Mouse (Mus musculus) spleen, adult 2 months (tissue): ENCODE measurements at regions not wholly inside any gene's neighbourhood (a gene's known extent, or its start where the extent isn't known, plus 50 kb on each side); places are given as distances from the start of the nearest gene placed in this dataset.

Source experiments
- DNase-seq, 2 experiments: peaks; one replicate each; pipeline versions ENCODE4 v3.0.0 to v3.0.0-alpha.2; 2012 to 2021; ENCODE audit warnings: low spot score in 2 of 2, low read depth in 1 of 2
- H3K27ac ChIP-seq: fragments of 200-500 bp; 2 replicates; pipeline ENCODE4 v1.5.1; 2012; ENCODE audit warnings: low read length, inconsistent platforms; ENCODE audit not compliant: insufficient read depth
- H3K27me3 ChIP-seq: fragments of 200-500 bp; 2 replicates; pipeline ENCODE4 v1.6.1; 2012; ENCODE audit warnings: mild to moderate bottlenecking, moderate library complexity, low read length, inconsistent platforms; ENCODE audit not compliant: control insufficient read depth, insufficient read depth
- H3K36me3 ChIP-seq: fragments of 200-500 bp; 2 replicates; pipeline ENCODE4 v1.6.1; 2012; ENCODE audit warnings: mild to moderate bottlenecking, low read length, inconsistent platforms; ENCODE audit not compliant: control insufficient read depth, insufficient read depth
- H3K4me1 ChIP-seq: fragments of 200-500 bp; 2 replicates; pipeline ENCODE4 v1.6.1; 2011; ENCODE audit warnings: inconsistent platforms; ENCODE audit not compliant: control insufficient read depth, insufficient read depth, insufficient read length
- H3K4me3 ChIP-seq: fragments of 200-500 bp; 2 replicates; pipeline ENCODE4 v1.5.1; 2011; ENCODE audit warnings: mild to moderate bottlenecking, inconsistent platforms; ENCODE audit not compliant: insufficient read depth, insufficient read length; ENCODE audit errors: extremely low read depth
- CTCF ChIP-seq: fragments of 200-500 bp; IDR thresholded peaks from 2 replicates; pipeline ENCODE4 v1.5.1; 2011; ENCODE audit warnings: mild to moderate bottlenecking, inconsistent platforms; ENCODE audit not compliant: insufficient read depth, insufficient read length, insufficient replicate concordance; ENCODE audit errors: extremely low read depth
- POLR2A ChIP-seq: fragments of 200-500 bp; IDR thresholded peaks from 2 replicates; pipeline ENCODE4 v1.6.1; 2011; ENCODE audit warnings: low read depth, low read length, inconsistent platforms
- WGBS: fragments of 180-500 bp; shearing (Covaris S2); methylation state at CpG from one replicate; pipeline ENCODE4 v1.1.7; 2018; 5-methylcytosine and 5-hydroxymethylcytosine counted together

DNA sequence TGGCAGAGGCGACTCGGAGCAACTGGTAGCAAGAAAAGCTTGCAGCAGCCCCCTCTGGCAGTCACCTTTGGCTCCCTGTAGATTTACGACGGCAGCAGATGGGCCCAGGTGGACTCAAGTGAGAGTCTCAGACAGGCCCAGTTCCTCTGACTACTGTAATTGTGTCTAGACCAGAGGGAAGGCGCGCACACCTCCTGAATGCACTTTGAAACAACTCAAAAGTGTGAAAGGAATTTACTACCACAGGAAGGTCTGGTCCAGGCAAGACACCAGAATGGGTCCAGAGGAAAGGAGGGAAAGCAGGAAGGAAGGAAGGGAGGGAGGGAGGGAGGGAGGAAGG lies 224.6 kb upstream of the Hes1 start:
- no peak overlapping the region for H3K27ac ChIP-seq
- no peaks in the 10 kb centered on the region for H3K36me3 ChIP-seq
- no peak for DNase-seq
- peak overlapping the region; percentile 45; the same call in 1 of the 2 replicates for H3K4me3 ChIP-seq
- H3K27me3 ChIP-seq: no peaks in the 10 kb centered on the region
- no peaks in the 10 kb centered on the region; the same call in none of the 2 replicates for H3K4me1 ChIP-seq
- TF ChIP-seq CTCF: no peak
- no peak for TF ChIP-seq POLR2A
- 38% methylated on average over 6 of the region's 6 CpGs for WGBS

DNA sequence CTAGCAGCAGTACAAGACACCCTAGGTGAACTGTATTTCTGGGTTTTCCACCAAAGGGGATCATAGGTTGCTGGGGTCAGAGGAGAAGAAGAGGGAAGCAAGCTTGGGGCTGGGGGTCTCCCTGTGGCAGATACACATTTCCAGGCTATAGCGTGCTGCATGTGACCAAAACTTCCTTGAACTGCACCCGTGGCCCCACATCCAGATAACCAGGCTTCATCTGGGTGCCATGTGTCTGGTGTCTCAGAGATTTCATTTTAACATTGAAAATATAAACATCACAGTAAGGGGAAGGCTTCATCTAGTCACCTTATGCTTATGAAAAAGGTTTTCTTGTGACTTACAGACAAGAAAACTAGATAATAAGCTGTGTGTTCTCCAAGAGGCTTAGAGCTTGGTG lies 223.8 kb upstream of the Hes1 start:
- 79% methylated on average over 2 of the region's 2 CpGs for WGBS
- TF ChIP-seq CTCF: no peak
- TF ChIP-seq POLR2A: no peak
- H3K4me3 ChIP-seq: no peak overlapping the region
- no peaks in the 10 kb centered on the region for H3K36me3 ChIP-seq
- H3K27ac ChIP-seq: no peak overlapping the region
- no peak for DNase-seq
- H3K4me1 ChIP-seq: no peaks in the 10 kb centered on the region; the same call in none of the 2 replicates
- no peaks in the 10 kb centered on the region for H3K27me3 ChIP-seq

DNA sequence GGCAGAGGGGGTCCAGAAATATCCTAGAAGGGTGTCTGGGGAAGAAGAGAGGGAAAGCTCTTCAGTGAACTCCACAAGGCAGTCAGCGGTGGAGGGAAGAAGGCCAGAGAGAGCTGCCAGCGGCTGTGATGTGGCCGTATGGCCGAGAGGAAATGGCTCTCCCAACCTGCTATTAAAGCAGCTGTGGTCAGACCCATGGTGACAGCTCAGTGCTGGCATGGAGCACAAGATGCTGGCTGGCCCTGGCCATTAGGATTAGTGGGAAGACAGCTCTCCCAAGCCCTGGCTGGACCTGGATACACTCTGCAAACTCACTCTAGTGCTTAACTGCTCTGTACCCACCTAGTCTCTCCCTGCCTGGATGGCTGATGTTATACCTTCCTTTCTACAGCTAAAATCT lies 223.1 kb upstream of the Hes1 start:
- TF ChIP-seq CTCF: no peak
- WGBS: 87% methylated on average over 4 of the region's 4 CpGs
- H3K27me3 ChIP-seq: no peaks in the 10 kb centered on the region
- H3K27ac ChIP-seq: no peak overlapping the region
- DNase-seq: no peak
- no peak overlapping the region for H3K4me3 ChIP-seq
- no peaks in the 10 kb centered on the region; the same call in none of the 2 replicates for H3K4me1 ChIP-seq
- H3K36me3 ChIP-seq: no peaks in the 10 kb centered on the region

DNA sequence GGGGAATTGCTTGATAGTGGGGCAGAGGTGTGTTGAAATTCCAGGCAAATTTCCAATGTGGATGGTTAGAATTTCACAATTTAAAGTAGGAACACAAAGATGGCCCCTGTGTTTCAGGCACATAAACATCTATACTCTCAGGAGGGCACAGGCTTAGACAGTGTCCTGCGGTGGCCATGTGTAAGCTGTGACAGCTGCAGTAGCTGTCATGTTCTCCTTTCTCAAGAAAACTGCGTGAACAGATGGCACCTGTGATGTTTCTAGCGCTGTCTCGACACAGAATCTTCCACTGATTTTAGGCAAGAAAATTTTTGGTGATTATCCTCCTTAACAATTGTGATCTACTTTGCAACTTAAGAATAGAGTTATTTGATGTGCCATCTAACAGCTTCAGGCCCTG lies 222.1 kb upstream of the Hes1 start:
- WGBS: 85% methylated on average over 4 of the region's 4 CpGs
- H3K4me3 ChIP-seq: no peak overlapping the region
- no peak for DNase-seq
- peaks cover 2% of the 10 kb centered on the region for H3K4me1 ChIP-seq
- H3K27me3 ChIP-seq: no peaks in the 10 kb centered on the region
- no peak overlapping the region for H3K27ac ChIP-seq
- H3K36me3 ChIP-seq: no peaks in the 10 kb centered on the region
- TF ChIP-seq POLR2A: no peak
- no peak for TF ChIP-seq CTCF

DNA sequence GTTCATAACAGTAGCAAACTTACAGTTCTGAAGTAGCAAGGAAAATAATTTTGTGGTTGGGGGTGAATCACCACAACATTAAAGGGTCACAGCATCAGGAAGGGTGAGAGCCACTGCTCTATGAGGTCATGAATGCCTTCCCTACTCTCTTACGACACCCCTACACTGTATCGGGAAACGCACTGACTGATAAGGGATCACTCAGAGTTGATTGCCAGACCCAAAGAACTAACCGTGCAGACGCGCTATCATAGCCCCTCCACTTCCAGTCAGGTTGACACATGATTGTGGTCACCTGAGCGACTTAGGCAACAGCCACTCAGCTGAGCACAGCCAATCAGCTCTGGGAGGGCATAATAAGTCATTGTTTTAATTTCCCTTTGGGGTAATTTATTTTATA lies 220.7 kb upstream of the Hes1 start:
- no peak for DNase-seq
- no peak overlapping the region for H3K4me3 ChIP-seq
- H3K36me3 ChIP-seq: no peaks in the 10 kb centered on the region
- no peaks in the 10 kb centered on the region for H3K27me3 ChIP-seq
- peaks cover 10% of the 10 kb centered on the region for H3K4me1 ChIP-seq
- TF ChIP-seq POLR2A: no peak
- TF ChIP-seq CTCF: no peak
- H3K27ac ChIP-seq: no peak overlapping the region
- 85% methylated on average over 7 of the region's 7 CpGs for WGBS

DNA sequence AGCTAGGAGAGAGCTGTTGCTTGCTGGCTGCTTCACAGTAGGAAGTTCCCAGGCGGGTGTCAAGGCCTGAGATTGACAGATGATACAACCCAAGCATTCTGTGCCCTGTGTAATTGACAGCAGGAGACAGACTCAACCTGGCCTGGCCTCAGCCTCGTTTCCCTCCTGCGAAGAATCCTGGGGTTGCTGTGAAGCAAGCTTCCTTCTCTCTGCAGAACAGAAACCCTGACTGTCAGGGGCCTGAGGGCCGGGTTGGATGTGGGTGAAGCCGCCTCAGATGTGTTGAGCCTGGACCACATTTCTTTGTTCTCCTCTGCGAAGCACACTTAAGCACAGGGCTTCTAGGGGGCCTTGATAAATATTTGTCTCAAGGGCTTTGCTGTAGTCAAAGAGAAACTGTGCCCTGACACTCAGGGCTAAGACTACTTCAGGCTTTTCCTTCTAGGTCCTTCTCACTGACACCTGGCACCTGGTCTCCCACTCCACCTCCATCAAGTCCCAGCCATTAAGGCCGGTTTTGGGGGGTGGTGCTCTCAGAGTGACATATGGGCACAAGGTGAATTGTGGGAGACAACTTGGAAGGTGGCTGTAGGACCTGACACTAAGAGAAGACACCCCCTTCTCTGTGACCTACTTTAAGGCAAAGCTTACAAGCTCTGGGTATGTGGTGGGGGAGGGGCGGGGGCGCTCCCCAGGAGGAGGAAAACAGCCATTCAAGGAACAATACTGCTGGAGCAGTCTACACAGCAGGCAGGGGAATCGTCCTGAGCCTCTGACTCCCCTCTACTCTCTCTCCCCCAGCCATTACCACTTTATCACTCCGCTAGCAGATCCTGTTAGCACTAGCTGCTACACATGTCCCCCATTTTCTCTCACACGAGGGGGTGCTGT lies 219.2 kb upstream of the Hes1 start:
- no peak for DNase-seq
- peaks cover 10% of the 10 kb centered on the region for H3K4me1 ChIP-seq
- no peak overlapping the region for H3K4me3 ChIP-seq
- WGBS: 68% methylated on average over 12 of the region's 12 CpGs
- no peaks in the 10 kb centered on the region for H3K36me3 ChIP-seq
- TF ChIP-seq POLR2A (no peak), CTCF (no peak)
- H3K27me3 ChIP-seq: no peaks in the 10 kb centered on the region
- H3K27ac ChIP-seq: no peak overlapping the region

DNA sequence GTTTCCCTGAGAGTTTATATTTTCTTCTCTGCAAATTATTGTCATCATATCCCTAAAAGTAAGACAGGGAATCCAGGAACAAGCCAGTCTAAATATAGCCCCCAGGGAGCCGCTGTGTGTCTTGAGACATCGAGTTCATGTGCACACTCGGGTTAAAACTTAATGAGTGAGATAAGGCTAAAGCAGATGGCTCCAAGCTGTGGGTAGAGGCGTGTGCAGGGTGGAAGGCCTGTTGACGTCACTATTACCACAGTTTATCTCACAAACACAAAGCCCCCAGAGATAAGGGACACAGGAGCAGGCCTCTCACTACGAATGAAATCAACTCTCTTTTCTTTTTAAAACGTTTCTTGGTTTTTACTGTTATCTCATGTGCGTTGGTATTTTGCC lies 218.6 kb upstream of the Hes1 start:
- DNase-seq: no peak
- Histone ChIP-seq H3K27ac (no peak overlapping the region), H3K4me3 (no peak overlapping the region), H3K27me3 (no peaks in the 10 kb centered on the region), H3K4me1 (peaks cover 10% of the 10 kb centered on the region), H3K36me3 (no peaks in the 10 kb centered on the region)
- TF ChIP-seq POLR2A (no peak), CTCF (no peak)
- 73% methylated on average over 8 of the region's 8 CpGs for WGBS
